Mouse (Mus musculus): ENCODE data around the gene AI597479.

DNA sequence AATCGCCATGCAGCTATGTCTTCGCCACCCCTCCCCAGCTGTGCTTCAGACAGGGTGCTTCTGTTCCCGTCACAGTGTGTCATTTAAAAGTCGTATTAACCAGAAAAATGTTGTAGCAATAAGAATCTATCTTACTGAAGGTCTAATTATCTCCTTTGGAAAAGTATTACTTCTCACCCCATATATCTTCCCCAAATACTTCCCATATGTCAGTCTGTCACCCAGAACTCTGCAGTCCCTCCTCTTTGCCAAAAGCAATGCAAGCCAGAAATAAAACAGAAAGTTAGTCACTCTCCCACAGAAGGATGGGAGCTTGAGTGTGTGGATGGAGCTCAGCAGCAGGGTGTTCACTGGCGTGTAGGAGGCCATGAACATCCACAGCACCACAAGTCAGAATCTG lies 38.8 kb downstream of the AI597479 start:
- TF ChIP-seq CTCF (conservative IDR thresholded peaks at IDR 0.05; ENCODE audit: low read length), result no peak
- no peak for TF ChIP-seq POU5F1 (IDR thresholded peaks at IDR 0.05; ENCODE audit: borderline replicate concordance, low read length)
